Mouse (Mus musculus): ENCODE results near the gene Vtn.

DNA sequence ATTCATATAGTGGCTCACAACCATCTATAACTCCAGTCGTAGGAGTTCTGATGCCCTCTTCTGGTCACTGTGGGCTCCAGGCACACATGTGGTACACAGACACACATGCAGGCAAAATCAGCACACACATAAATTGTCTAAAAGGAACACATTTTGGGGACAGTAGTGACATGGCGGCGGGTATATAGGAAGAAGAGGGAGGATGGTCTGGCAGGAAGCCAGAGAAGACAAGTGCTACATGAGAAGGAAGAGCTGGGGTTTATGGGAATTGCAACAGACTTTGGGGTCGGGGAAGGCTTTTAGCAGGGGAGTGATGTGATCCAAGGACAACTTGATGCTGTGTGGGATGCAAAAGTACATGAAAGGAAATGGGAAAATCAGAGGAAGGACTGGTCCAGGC, 35.6 kb downstream of the Vtn start:
- TF ChIP-seq EP300 (IDR thresholded peaks at IDR 0.05; ENCODE audit: insufficient read depth, low read depth, low read length), result no peak
- TF ChIP-seq CTCF (IDR thresholded peaks at IDR 0.05), result peak; percentile 37
- no peak for TF ChIP-seq POLR2A (IDR thresholded peaks at IDR 0.05; ENCODE audit: insufficient read depth, low read depth, low read length)
